7 mouse cellular contexts compared by ENCODE assay signal in the genomic region with DNA sequence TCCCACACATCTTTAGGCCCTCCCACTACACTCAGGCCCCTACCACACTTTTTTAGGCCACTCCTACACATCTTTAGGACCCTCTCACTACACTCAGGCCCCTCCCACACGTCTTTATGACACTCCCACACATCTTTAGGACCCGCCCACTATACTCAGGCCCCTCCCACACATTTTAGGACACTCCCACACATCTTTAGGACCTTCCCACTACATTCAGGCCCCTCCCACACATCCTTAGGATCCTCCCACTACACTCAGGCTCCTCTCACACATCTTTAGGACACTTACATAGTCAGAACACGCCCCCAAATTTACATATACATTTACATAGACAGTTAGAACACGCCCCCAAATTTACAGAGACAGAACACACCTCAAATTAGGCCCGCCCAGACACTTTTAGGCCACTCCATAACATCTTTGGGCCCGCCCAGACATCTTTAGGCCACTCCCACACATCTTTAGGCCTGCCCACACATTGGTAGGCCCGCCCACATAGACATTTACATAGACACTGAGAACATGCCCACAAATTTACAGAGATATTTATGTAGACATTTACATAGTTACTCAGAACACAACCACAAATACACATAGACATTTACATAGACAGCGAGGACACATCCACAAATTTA.
A peak's percentile ranks its signal among the peaks of the same experiment; 100 is the strongest.
DNase-seq lines count a peak whose midpoint lies in the region; ATAC-seq lines count a peak whose summit lies in the region.

No protein-coding gene starts in this region.

- ATAC-seq in neural tube, embryonic 11.5 days (ENCODE audit: insufficient read depth, low FRiP score, low TSS enrichment): no peak; the same call in 1 of the 2 replicates
- peak; percentile 0; the same call in 1 of the 2 replicates for ATAC-seq in midbrain, embryonic 15.5 days (replicated peaks)
- no peak for ATAC-seq in erythroid progenitor cell, adult 5-6 weeks (replicated peaks; ENCODE audit: low FRiP score, poor library complexity, severe bottlenecking)

- H3K4me1 ChIP-seq in neural tube, embryonic 11.5 days (ENCODE audit: control insufficient read depth, insufficient read depth, low read length): no peaks in the 10 kb centered on the region
- peaks cover 7% of the 10 kb centered on the region for H3K4me1 ChIP-seq in midbrain, embryonic 15.5 days

- peak overlapping the region; percentile 79; the same call in 1 of the 2 replicates for H3K9ac ChIP-seq in neural tube, embryonic 11.5 days (ENCODE audit: low read length)
- no peak overlapping the region for H3K9ac ChIP-seq in midbrain, embryonic 15.5 days

- 80% methylated on average over 8 of the region's 8 CpGs for WGBS in neural tube, embryonic 11.5 days
- 83% methylated on average over 8 of the region's 8 CpGs for WGBS in midbrain, embryonic 15.5 days

- no peak overlapping the region for H3K27ac ChIP-seq in neural tube, embryonic 11.5 days (ENCODE audit: low read depth, low read length)
- H3K27ac ChIP-seq in midbrain, embryonic 15.5 days: peak overlapping the region; percentile 100

- no peaks in the 10 kb centered on the region for H3K9me3 ChIP-seq in neural tube, embryonic 11.5 days (ENCODE audit: control insufficient read depth, low read length)
- no peaks in the 10 kb centered on the region for H3K9me3 ChIP-seq in midbrain, embryonic 15.5 days

- peak overlapping the region; percentile 52 for H3K4me2 ChIP-seq in neural tube, embryonic 11.5 days (ENCODE audit: low read depth)
- H3K4me2 ChIP-seq in midbrain, embryonic 15.5 days: peak overlapping the region; percentile 59

- no peaks in the 10 kb centered on the region for H3K27me3 ChIP-seq in neural tube, embryonic 11.5 days (ENCODE audit: control insufficient read depth, insufficient read depth, low read length)
- H3K27me3 ChIP-seq in midbrain, embryonic 15.5 days (replicated peaks): no peaks in the 10 kb centered on the region

- DNase-seq in neural tube, embryonic 11.5 days (ENCODE audit: low spot score): peak; percentile 11
- DNase-seq in neural tube, embryonic 10.5 days (ENCODE audit: extremely low spot score, low spot score): no peak
- DNase-seq in c-Kit-positive CD71-positive TER-119-positive erythroid progenitor cells, embryonic 14.5 days (ENCODE audit: low spot score): peak; percentile 15
- peak; percentile 16 to 18 for DNase-seq in frontal cortex, adult 2 months (ENCODE audit: extremely low spot score in 1 of 2, low spot score in 1 of 2)
- peak; percentile 3 to 57 for DNase-seq in left cerebral cortex, postnatal 25 days (ENCODE audit: low spot score in 2 of 2)

- H3K4me3 ChIP-seq in neural tube, embryonic 11.5 days (ENCODE audit: low read depth, low read length): peak overlapping the region; percentile 49
- peak overlapping the region; percentile 82 for H3K4me3 ChIP-seq in midbrain, embryonic 15.5 days

- intact Hi-C loops in left cerebral cortex, postnatal 25 days (cut with DNase I): loop anchor here (5.0 kb wide), 4 partner anchors 67 to 422 kb away; partner anchors contain the start of genes Ctxn1, Shcbp1 and Zfp958

- no peaks in the 10 kb centered on the region for H3K36me3 ChIP-seq in neural tube, embryonic 11.5 days (ENCODE audit: control insufficient read depth, insufficient read depth, low read length)
- no peaks in the 10 kb centered on the region for H3K36me3 ChIP-seq in midbrain, embryonic 15.5 days (replicated peaks)
